9 mouse cellular contexts compared by ENCODE assay signal in genomic region chr12:89302011-89302410, GRCm38 (mm10).
A peak's percentile ranks its signal among the peaks of the same experiment; 100 is the strongest.
DNase-seq lines count a peak whose midpoint lies in the region; ATAC-seq and TF ChIP-seq lines count a peak whose summit lies in the region.
"Had no signal": no experiment of that assay in that cellular context is flagged by ENCODE, and none has a peak within 500 bp of the region (broad histone marks: within the 10 kb centered on the region; RNA-seq: fewer than 3 reads in every experiment).

No protein-coding gene starts in this region.

- no peaks in the 10 kb centered on the region for H3K27me3 ChIP-seq in Patski
- no peaks in the 10 kb centered on the region for H3K27me3 ChIP-seq in liver, embryonic 14.5 days (ENCODE audit: control insufficient read depth, insufficient read depth, low read length)

- H3K4me3 ChIP-seq in liver, embryonic 14.5 days (ENCODE audit: insufficient read depth in 1 of 2, low read depth in 2 of 2, low read length in 2 of 2), result no peak overlapping the region
- H3K4me3 ChIP-seq: erythroblast, embryonic 14.5 days had no signal

- in situ Hi-C loops in Patski (cut with MboI; ENCODE audit: low pct_unique_long_range_greater_than_20kb), result loop anchor here (10.0 kb wide), 1 partner anchor 897 kb away; no protein-coding TSS in a partner anchor

- CTCF ChIA-PET in Patski (lab: Charles Lee), result no interaction called here

- ATAC-seq in Patski, result no peak
- ATAC-seq in liver, embryonic 14.5 days (ENCODE audit: insufficient read depth), result no peak

- H3K4me1 ChIP-seq in liver, embryonic 14.5 days (replicated peaks; ENCODE audit: control insufficient read depth in 2 of 2, insufficient read depth in 2 of 2, low read length in 1 of 2), result no peaks in the 10 kb centered on the region

- DNase-seq in A20 (ENCODE audit: low read depth, low spot score), result peak; percentile 10
- no peak for DNase-seq in Patski (ENCODE audit: low read depth, low spot score)
- DNase-seq in cerebellum, postnatal 14 days, result peak; percentile 83 to 88
- peak; percentile 83 to 85 for DNase-seq in frontal cortex, postnatal 36 days (ENCODE audit: low spot score in 2 of 2)
- peak; percentile 31 to 73 for DNase-seq in kidney, postnatal 36 days
- peak; percentile 16 to 20 (median 18) for DNase-seq in liver, embryonic 14.5 days (ENCODE audit: low read depth in 3 of 3, low spot score in 3 of 3)
- peak; percentile 58 for DNase-seq in ovary, postnatal 36 days (ENCODE audit: low spot score)
- peak; percentile 33 to 65 for DNase-seq in urinary bladder, postnatal 36 days (ENCODE audit: low spot score in 2 of 2)

- POLR2A ChIA-PET in Patski (lab: Charles Lee), result no interaction called here

- TF ChIP-seq CTCF in Patski (IDR thresholded peaks at IDR 0.05), result peak; percentile 68
- TF ChIP-seq CTCF in liver, embryonic 14.5 days (IDR thresholded peaks at IDR 0.05; ENCODE audit: low read depth), result peak; percentile 80

- no peaks in the 10 kb centered on the region for H3K9me3 ChIP-seq in liver, embryonic 14.5 days (ENCODE audit: control insufficient read depth, low read length)

- H3K9ac ChIP-seq in liver, embryonic 14.5 days (replicated peaks), result no peak overlapping the region

- H3K36me3 ChIP-seq in liver, embryonic 14.5 days (replicated peaks; ENCODE audit: control insufficient read depth, insufficient read depth, low read depth), result no peaks in the 10 kb centered on the region

- no peak overlapping the region for H3K4me2 ChIP-seq in liver, embryonic 14.5 days (ENCODE audit: low read depth)

- TF ChIP-seq EP300 in liver, embryonic 14.5 days (IDR thresholded peaks at IDR 0.05; ENCODE audit: low read depth), result no peak

- no peak overlapping the region for H3K27ac ChIP-seq in liver, embryonic 14.5 days

- 34% methylated on average over 4 of the region's 4 CpGs for WGBS in liver, embryonic 14.5 days (ENCODE audit: insufficient replicate concordance)
